Mouse (Mus musculus): ENCODE measurements around the gene Tdo2.

- no peak for TF ChIP-seq CTCF (conservative IDR thresholded peaks at IDR 0.05; ENCODE audit: low read length)
- no peak for TF ChIP-seq NANOG (IDR thresholded peaks at IDR 0.05; ENCODE audit: borderline replicate concordance, low read length)
- no peak for TF ChIP-seq POU5F1 (IDR thresholded peaks at IDR 0.05; ENCODE audit: borderline replicate concordance, low read length)
Measured at GRCm38 (mm10) chr3:81929073-81929472, 46.9 kb downstream of the Tdo2 start.
